Mouse (Mus musculus) heart, embryonic 13.5 days (tissue): ENCODE data around the gene Mtap. TPM values are rescaled to one million over a fixed set of nuclear protein-coding genes. Genes with fewer than 3 reads are reported as not detected.

Source experiments
- polyA plus RNA-seq: library from polyadenylated mRNA; unstranded; fragments of >200 nt; fragmentation: Nextera tagmentation; extraction: Ambion mirVana; gene quantifications from 2 replicates; pipeline ENCODE4 v1.2.1, GENCODE M21; 2015

Gene Mtap
- polyA plus RNA-seq, 1 experiment from 2014 or later, result 60.9 TPM

Other genes with a start within 250 kb of the Mtap start
- not detected in 2 replicates for gene Cdkn2a, start 157.5 kb downstream of the Mtap start, polyA plus RNA-seq
- 0.75 and 1.1 TPM in 2 replicates for gene Cdkn2b, start 173.9 kb downstream of the Mtap start, polyA plus RNA-seq